Mouse (Mus musculus): ENCODE data around the gene Extl2.

The Extl2 gene

DNA sequence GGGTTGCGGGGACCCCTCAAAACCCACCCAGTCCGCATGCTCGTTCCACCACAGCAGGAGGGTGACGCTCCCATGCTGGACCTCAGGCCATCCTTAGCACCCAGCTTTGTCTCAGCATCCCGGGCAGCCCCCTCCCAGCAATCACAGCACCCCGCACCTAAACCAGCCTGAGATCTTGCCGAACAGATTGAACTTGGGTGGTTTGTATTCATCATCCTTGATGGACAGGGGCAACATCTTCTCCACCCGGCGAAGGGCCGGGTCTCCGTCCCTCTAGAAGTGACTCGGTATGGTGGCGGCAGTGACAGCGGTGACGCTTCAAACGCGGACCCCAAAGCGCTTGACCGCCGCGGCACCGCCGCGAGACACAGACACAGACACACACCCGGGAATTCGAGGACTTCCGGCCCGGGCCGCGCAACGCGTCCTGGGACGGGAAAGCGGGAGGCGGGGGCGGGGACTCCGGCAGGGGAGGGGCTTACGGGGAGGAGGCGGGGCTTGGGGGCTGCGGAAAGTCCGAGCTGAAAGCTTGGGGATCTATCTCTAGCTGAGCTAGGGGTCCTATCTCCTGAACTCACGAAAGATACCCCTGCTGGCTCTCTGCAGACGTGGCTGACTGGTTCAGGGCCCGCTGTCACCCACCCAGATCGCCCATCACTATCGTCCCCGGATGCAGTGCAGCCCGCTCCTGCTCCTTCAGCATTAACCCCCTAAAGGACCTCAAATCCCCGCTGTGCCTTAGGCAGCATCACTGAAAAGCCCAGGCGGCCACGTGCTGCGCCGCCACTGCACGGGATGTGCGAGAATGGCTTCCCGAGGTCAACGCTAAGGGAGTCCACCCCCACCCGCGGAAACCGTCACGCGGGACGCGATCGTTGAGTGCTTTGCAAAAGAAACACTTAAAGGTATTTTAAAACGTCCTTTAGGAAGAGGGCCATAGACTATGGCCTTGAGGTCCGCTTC is at the start of gene Extl2, which contains the start of gene Slc30a7:
Gene Extl2 (plus strand): TSS at position 485 of the 963 bp plus-strand sequence.
Gene Slc30a7 (minus strand): TSS at position 429 of the 963 bp plus-strand sequence.
- DNase-seq (ENCODE audit: low read depth): peak; percentile 70

GRCm38 (mm10) chr3:115961311-115962027 is 45.8 kb upstream of the Extl2 start:
- DNase-seq (ENCODE audit: low read depth): no peak

- no peak for DNase-seq (ENCODE audit: low read depth)
Measured at GRCm38 (mm10) chr3:115962028-115962415, 45.2 kb upstream of the Extl2 start.

- DNase-seq (ENCODE audit: low read depth): no peak
Measured at GRCm38 (mm10) chr3:115963597-115963996, 43.7 kb upstream of the Extl2 start.

DNA sequence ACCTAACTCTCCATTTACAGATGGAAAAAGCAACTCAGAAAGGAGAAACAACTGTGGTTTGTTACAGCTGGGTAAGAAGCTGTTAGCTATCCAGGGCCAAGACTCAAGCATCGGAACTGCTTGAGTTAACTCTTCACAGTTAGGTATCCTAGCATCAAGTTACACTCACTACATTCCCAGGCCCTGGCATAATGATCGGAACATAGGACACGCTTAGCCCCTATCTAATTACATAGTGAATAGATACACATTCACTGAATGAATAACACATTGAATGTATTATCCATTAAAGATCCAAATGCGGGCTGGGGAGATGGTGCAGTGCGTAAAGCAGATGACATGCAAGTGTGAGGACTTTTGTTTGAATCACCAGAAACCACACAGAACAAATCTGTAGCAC is 43.2 kb upstream of the Extl2 start:
- DNase-seq (ENCODE audit: low read depth): no peak

DNA sequence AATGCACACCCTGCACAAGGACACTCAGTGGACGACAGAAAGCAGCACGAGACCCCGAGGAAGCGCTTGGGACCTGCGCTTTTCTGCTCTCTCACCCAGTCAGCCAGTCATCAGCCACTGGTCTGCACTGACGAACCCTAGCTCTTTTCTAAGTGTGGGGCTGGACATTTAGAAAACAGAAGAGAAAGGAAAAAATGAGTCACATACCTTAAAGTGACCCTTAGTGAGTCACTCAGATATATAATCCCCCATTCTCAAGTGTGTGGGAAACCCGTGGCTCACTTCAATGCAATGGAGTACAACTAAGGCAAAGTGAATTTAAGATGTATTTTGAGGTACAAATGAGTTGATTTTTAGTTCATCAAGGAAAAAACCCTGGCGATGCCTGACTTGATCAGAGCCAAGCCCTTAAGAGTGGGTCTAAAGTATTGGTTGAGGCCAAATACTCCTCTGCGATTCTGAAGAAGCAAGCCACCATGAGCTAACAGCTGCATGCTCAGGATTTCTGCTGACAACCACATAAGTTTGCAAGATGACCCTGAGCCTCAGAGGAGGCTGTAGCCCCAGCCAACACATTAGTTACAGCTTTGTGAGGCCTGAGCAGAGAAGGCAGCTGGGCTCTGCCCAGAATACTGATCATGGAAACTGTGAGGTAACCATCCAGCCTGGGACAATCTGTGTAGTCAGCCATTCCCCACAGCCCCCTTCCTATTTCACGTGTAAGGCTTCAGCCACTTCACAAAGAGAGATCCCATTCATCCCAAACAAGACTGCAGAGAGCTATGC is 38.3 kb upstream of the Extl2 start:
- no peak for DNase-seq (ENCODE audit: low read depth)

DNA sequence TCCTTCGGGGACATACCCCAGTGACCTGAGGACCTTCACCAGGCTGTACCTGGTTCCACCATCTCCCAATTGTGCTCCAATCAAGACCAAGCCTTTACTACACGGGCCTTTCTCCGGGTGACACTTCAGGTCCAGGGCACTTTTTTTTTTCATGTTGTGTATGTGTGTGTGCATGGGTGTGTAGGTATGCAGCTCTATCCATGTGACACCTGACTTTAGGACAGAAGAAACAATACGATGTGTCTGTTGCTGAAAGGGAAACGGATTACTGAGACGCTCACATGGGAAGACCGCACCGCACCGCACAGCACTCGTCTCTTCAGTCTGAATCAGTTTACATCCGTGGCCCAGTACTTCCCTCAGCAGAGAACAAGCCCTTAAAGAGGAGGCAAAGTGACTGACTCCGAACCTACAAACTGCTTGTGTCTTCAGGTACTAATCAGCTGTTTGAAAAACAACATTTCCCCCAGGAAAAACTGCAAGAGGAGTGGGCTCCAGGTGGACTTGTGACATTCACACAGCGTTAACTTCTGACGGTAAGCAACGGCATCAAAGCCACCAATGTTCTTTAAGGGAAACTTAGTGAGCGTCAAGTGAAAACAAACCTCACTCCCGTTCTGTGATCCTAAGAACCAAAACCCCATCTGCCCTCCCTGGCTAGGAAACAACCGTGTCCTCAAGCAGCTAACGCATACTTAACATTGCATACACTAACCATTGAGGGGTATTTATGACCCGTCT is 36.0 kb upstream of the Extl2 start:
- peak; percentile 81 for DNase-seq (ENCODE audit: low read depth)

GRCm38 (mm10) chr3:115971891-115972646 is 35.2 kb upstream of the Extl2 start:
- peak; percentile 90 for DNase-seq (ENCODE audit: low read depth)

- peak; percentile 77 for DNase-seq (ENCODE audit: low read depth)
Measured at GRCm38 (mm10) chr3:115974228-115974627, 33.0 kb upstream of the Extl2 start.

DNA sequence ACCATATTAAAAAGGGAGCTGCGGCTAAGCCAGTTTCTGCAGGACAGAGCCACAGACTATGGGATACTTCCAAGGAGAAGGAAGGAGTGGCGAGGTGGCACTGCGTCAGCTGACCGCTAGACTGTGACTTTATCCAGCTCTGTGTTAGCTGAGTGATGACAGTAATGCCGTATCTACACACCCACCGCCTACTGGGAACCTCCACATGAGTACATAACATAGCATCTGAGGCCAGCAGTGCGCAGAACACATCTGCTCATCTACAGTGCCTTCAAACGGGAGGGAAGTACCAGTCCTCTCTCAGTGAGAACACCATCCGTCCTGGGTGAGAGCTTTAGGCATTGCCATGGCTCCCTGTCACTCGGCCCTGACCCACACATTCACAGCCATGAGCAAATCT is 32.3 kb upstream of the Extl2 start:
- DNase-seq (ENCODE audit: low read depth): peak; percentile 62

- peak; percentile 82 for DNase-seq (ENCODE audit: low read depth)
Measured at GRCm38 (mm10) chr3:115979000-115979399, 28.3 kb upstream of the Extl2 start.

- no peak for DNase-seq (ENCODE audit: low read depth)
Measured at GRCm38 (mm10) chr3:115983217-115983616, 24.0 kb upstream of the Extl2 start.

DNA sequence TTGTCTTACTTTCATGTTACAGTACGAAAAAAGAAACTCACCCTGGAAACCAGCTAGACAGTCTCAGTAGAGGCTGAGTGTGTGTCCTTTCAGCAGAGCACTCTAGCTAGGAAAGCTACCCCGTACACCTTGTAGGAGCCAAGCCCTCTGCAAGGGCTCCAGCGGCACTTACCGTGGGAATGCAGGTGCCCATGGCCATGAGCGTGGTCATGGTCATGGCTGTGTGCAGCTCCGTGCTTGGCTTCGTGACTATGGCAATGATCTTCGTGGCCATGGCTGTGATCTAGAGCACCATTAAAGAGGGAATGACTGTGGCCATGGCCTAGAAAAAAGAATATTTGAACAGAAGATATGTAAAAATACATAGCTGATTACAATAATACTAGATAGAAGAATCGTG is 22.6 kb upstream of the Extl2 start:
- no peak for DNase-seq (ENCODE audit: low read depth)

DNA sequence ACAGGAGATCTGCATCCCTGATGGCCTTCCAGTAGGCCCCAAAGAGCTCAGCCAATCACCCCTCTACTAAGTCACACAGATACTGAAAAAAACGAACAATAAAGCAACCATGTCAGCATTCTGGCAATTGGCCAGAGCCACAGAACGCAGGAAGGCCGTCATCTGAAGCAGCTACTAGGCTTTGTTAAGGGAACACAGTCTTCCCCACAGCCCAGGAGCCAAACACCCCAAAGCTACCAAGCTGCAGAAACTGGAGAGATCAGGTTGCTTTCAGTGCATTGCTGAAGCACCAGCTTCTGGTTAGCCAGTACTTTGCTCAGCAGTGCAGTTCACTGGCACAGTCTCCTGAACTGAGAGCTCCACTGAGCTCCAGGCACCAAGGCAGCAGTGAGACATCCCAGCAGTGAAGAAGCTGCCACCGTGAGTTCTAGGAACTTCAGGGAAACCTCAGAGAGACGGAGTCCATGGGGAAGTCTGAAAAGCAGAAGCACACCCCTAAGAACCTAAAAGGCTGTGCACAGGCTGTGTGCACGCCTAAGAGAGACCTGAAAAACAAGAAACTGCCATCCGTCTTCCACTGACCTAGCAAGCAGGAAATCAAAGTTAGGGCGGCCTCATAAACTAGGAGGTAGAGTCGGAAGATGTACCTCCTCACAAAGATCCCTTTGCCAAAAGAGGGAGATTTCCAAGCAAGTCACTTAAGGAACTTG is 21.9 kb upstream of the Extl2 start:
- DNase-seq (ENCODE audit: low read depth): no peak

DNA sequence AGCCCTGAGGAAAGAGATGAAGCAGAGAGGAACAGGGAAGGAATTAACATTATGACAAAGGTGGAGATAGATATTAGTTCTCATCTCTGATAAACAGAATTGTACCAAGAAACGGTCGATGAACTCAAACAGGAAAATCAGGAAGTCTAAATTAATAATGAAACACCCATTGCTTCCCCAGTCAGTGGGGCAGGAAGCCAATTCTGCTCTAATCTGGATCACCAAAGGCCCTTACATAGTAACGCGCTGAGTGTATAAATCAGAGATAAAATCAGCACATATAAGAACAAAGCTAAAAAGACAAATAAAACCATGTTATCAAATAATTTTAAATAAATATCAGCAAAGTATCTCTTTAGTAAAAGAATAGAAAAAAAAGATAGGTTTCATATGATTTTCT is 15.2 kb upstream of the Extl2 start:
- no peak for DNase-seq (ENCODE audit: low read depth)

GRCm38 (mm10) chr3:115992588-115992987 is 14.7 kb upstream of the Extl2 start:
- DNase-seq (ENCODE audit: low read depth): no peak

DNA sequence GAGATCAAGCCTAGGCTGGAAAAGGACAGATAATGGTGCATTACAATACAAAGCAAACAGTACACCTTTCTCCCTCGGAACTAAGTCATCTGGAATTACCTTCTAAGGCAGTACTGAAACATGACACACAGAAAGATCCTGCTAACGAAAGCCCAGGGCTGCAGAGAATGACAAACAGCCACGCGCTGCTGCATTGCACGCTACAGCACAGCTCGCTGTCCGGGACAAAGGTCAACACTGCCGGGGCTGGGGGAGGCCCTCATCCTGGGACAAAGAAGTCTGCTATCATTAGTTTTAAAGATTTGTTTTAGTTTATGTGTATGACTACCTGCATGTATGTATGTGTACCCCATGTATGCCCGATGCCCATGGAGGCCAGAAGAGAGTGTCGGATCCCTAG is 14.2 kb upstream of the Extl2 start:
- no peak for DNase-seq (ENCODE audit: low read depth)

DNA sequence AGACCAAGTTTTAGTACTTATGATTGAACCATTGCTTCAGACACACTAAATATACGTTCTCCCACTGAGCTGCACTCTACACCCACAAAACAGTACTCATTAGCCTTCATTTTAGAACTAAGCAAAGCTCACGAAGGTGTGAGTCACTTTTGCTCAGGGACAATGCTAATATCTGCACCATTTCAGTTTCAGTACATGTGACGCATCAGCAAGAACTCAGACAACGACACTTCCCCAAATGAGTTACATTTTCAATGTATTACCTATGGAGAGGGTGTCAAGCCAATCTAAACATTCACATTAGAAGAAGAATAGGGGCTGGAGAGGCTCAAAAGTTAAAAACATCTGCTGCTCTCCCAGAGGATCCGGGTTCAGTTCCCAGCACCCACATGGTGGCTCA is 10.3 kb upstream of the Extl2 start:
- DNase-seq (ENCODE audit: low read depth): no peak

DNA sequence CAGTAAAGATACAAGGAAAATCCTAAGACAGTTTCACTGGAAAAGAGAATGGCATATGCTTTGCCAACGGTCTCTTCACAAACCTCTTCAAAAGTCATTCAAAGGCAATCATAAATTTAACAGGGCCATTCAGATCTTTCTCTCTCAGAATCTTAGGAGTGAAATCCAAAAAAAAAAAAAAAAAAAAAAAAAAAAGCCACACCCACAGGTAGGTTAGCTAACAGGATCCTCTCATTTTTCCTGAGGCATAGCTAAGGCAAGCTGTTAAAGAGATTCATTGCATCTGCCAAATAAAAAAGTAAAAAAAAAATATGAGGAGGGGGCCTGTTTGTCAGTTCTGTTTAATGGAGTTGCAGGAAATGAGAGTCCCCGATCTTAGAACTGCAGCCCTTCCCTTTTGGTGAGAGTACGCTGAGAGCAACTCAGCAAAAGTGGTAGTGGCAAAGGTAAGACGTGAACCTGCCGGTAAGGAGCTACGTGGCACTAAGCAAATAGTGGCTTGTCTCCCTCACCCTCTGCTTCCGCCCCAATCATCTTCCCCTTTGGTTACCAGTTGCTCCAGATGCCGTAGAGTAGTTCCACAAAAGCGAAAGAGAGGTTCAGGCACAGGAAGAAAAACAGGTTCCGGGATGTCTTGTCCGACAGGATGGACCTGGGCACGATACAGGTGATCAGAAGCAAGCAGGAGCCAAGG is 831 bp upstream of the Extl2 start:
- DNase-seq (ENCODE audit: low read depth): peak; percentile 81
